Mouse (Mus musculus) granulocyte monocyte progenitor cell, adult 5-6 weeks (primary cell): ENCODE measurements around the gene C2cd3. TPM values are rescaled to one million over a fixed set of nuclear protein-coding genes. Genes with fewer than 3 reads are reported as not detected.
A peak's percentile ranks its signal among the peaks of the same experiment; 100 is the strongest.

Source experiments
- ATAC-seq: replicated peaks from 2 replicates; pipeline ENCODE4 v1.8.0; 2016; ENCODE audit warnings: mild to moderate bottlenecking, moderate TSS enrichment, inconsistent platforms; ENCODE audit not compliant: poor library complexity, severe bottlenecking
- total RNA-seq, 2 experiments: library from RNA; stranded (forward) in 1 of 2; stranded (reverse) in 1 of 2; fragments of 200-712, 200-1000 nt in 1 of 2; fragments of >200 nt in 1 of 2; fragmentation: Nextera tagmentation in 1 of 2; gene quantifications; 2 replicates each; pipeline ENCODE4 v1.2.3; 2014 to 2017

The C2cd3 gene
- total RNA-seq, 2 experiments from 2014 or later = 30.9 to 60.2 TPM

DNA sequence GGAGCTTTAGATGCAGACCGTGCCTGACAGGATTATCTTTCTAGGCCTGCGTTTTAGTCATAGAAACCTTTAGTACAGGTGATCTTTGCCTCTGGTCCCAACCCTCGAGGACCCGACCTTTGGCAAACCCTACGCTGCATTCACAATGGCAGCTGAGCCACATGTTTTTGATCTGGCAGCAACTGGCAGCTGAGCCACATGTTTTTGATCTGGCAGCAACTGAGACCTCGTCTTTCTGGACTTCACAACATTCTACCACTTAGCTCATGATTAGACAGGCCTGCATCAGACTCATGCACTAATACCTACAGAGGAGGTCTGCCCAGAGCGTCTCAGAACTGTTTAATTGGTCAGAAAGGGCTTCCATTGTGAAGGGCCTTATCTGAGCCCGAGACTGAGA, 123.0 kb downstream of the C2cd3 start:
- no peak for ATAC-seq

DNA sequence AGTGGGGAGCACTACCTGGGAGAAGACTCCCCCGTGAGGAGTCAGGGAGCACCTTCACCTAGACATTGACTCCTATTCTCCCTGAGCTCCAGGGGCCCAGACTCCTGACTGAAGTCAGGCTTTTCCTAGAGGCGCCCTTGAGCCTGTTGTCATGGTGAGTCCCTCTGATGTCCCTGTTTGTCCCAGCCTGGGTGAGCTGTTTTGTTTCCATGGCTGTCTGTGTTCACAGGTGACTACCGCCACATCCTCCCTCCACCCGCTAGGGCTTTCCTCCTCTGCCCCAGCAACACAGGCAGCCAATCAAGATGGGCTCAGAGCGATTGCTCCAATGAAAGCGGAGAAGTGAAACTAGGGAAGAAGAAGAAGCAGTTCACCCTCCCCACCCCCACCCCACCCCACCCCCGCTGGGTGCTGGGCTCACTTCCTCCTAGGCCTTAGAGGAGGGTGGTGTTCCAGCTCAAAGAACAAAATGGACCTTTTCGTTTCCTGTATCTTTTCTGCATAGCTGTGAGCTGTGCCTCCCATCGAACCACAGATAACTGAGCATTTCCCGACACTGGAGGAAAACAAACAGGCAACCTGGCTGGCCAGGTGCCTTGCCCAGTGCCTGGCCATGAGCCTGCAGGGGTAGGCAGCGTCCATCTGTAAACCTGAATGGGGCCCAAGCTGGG, 123.7 kb downstream of the C2cd3 start:
- ATAC-seq = peak; percentile 69

DNA sequence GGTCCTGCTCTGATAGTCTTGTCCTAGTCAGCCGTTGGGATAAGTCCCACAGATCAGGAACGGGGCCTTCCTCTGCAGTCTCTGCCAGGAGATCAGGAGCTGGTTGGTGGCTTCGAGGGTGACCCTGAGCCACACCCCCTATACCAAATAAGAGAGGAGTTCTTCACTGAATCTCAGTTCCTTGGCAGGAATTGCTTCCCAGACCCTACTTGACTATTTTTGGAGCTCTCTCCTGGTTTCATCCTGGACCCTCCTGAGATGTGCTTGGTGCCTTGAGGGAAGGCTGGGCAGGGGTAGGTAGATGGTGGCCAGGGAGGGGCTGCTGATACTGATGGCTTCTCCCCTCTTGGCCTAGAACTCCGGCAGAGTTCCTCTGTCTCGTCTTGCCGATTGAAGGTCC, 124.3 kb downstream of the C2cd3 start:
- no peak for ATAC-seq

DNA sequence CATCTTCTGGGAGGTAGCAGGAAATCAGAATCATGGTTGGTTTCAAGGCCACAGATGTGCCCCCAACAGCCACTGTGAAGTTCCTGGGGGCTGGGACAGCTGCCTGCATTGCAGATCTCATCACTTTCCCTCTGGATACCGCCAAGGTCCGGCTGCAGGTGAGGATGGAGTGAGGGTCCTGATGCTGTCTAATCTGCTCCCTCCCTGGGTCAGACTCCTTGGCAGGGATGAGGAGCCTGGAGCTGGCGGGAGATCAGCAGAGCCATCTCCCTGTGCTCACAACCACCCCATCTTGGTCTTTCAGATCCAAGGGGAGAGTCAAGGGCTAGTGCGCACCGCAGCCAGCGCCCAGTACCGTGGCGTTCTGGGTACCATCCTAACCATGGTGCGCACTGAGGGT, 124.8 kb downstream of the C2cd3 start:
- no peak for ATAC-seq

DNA sequence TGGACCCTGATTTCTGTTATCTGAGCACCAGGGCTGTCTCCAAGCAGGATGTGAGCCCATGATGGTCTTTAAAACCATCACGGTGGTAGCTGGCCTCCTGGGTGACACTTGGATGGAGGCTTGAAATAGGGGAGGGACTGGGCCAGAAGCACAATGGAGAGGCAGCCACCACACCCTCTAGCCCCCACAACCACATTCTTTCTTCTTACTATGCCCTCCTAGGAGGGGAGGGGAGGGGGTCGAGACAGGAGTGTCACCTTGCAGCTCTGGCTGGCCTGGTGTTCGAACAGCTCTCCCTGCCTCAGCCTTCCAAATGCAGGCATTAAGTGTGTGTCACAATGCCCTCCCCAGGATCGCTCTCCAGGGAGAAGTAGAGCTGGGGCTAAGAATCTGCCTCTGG, 125.4 kb downstream of the C2cd3 start:
- ATAC-seq = no peak

DNA sequence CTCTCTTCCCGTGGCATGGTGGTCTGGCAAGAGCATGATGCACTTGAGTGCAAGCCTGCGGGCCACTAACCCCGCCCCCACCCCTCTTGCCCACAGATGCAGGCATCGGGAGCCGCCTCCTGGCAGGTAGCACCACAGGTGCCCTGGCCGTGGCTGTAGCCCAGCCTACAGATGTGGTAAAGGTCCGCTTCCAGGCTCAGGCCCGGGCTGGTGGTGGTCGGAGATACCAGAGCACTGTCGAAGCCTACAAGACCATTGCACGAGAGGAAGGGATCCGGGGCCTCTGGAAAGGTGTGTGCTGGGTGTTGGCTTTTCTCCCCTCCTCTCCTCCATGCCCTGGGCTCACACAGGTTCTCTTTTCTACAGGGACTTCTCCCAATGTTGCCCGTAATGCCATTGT, 125.9 kb downstream of the C2cd3 start:
- no peak for ATAC-seq

DNA sequence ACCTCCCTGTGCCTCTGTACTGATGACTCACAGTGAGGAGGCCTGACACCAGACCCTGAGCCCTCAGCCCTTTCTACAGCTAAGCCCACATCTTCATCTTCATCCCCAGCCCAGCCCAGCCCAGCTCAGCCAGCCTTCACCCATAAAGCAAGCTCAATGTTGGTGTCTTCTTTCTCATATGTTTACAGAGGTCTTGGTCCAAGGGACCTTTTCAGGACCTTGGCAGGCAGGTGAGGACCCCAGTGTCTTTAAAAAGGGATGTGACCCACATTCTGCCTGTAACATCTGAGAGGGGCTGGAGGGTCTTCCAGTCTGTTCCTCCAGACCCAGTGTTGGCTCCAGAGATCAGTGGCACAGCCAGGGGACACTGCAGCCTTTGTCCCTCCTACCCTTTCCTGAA, 127.4 kb downstream of the C2cd3 start:
- ATAC-seq = no peak

DNA sequence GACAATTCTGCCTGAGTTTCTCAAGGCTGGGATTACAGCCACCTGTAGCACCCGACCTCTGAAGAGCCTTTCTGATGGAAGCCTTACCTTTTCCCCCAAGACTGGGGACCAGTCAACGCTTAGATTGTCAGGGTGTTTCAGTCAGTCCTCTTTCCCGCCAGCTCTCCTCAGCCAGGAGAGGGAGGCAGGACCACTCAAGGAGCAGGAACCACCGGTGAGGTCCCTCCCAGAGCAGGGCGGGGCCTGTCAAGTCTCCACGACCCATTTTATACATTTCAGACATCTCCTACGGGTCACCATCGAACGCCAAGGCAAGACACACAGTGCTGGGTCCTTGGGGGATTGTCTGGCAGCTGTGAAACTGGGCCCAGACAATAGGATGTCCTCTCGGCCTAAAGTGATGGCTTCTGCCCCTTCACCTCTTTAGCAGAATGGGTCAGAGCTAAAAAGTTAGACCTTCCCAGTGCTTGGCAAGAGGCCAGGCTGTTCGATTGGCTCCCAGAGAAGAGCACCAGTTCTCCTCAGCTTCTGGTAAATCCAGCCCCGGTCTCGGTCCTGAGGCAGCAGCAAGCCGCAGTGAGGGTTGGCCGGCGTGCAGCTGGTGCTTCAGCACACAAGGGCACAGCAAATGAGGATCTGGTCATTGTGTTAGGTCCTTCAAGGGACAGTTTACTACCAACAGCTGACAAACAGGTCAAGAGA, 128.4 kb downstream of the C2cd3 start:
- no peak for ATAC-seq

DNA sequence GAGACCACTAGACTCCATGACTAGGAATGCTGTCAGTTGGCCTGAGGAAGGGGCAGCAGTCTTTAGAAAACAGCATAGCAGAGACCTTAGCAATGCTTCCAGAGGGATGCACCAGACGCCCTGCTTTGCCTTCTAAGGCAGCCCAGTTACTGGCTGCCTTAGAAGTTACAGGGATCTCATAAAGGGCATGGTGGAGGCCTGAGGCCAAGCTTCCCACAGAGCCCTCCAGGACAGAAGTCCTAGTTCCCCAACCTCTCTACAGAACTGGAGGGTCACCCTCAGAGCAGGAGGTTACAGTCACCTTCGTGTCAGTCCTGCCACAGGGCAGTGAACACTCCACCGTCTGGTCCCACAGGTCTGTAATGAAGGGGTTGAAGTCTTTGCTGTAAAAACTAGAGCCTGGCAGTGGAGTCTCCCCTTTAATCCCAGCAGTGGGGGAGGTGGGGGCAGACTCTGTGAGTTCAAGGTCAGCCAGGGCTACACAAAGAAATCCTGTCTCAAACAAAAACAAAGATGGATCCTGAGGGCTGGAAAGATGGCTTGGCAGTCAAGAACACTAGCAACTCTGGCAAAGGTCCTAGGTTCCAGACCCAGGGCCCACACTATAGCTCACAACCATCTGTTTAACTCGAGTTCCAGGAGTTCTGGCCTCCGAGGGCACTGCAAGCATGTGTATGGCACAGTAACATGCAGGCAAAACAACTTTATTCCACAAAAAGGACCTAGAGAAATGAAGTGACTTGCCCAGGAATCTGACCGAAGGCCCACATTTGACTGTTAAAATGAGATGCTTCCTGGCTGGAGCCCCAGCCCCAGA, 129.2 kb downstream of the C2cd3 start:
- ATAC-seq = no peak

DNA sequence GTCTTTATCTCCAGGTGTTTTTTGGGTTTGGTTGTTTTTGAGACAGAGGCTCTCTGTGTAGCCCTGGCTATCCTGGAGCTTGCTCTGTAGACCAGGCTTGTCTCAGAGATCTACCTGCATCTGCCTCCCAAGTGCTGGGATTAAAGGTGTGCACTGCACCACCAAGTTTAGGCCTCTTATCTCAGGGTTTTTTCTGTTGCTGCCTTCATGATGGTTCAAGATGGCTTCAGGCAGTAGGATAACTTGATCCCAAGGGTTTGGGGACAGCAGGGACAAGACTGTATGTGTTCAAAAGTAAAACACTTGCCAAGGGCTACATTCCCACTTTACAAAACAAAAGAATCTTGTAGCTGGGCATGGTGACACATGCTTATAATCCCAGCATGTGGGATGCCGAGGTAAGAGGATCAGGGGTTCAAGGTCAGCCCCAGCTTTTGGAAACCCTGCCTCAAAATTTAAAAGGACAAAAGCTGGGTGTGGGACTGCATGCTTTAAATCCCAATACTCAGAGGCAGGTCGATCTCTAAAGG, 129.9 kb downstream of the C2cd3 start:
- no peak for ATAC-seq

DNA sequence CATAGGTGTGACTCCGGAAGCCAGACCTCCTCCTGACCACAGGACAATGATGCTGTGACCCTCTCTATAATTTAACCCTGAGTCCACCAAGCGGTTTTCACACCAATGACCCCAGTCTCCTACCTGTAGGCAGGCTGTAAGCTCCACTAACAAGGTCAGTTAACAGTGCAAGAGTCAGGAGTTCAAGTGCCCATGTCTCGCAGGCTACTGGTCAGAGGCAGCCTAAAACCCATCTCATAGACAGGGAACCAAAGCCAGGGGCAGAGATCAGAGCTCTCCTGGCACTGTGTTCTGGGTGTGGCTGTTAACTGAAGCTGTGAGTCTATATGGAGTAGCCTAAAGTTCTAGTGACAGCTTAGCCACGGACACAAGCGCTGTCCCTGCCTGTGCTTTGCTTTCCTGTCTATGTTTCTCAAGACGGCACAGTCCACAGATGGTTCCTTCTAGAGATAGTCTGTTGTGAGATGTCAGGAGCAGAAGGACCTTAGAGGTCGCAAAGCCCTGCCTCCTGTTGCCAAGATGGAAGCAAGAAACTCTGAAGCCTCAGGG, 130.4 kb downstream of the C2cd3 start:
- ATAC-seq = peak; percentile 10; the same call in 1 of the 2 replicates

DNA sequence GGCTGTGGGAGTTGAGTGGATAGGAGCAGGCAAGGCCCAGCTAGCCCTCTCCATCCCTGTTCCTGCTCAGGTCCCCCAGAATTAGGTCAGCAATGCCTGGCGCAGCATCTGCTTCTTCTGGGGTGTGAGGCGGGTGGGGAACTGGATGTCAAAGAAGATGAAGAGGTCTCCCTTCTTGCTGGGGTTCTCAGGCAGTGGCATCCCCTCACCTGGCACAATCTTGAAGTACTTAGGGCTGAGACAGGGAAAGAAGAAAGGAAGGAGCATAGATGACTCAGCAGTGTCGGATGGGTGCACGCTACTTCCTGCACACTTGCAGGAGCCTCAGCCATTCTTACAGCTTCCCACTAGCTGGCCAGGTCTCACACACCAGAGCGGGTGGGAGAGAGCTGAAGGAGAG, 131.0 kb downstream of the C2cd3 start:
- peak; percentile 49 for ATAC-seq

DNA sequence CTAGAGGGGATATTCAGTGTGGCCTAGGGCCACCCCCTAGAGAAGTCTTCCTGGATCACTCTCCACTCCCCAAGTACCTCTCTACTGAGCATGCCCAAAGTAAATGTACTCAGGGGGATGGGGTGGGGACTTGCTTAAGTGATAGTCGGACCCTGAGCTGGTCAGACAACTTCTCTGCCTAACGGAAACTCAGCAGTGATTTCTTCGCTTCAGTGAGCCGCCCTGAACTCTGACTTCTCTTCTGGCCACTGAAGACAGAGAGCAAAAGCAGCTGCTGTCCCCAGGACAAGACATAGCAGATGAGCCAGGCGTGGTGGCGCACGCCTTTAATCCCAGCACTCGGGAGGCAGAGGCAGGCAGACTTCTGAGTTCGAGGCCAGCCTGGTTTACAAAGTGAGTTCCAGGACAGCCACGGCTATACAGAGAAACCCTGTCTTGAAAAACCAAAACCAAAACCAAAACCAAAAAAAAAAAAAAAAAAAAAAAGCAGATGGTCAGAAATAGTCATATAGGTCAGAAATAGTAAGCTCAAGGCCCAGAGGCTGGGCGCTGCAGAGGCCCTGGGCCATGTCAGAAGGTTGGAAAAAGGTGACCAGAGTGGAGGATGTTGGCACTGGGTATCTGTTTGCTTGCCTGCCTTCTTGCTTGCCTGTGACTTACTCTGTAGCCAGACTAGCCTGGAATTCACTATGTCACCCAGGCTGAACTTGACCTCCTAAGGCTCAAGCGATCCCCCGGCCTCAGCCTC, 132.9 kb downstream of the C2cd3 start:
- no peak for ATAC-seq

DNA sequence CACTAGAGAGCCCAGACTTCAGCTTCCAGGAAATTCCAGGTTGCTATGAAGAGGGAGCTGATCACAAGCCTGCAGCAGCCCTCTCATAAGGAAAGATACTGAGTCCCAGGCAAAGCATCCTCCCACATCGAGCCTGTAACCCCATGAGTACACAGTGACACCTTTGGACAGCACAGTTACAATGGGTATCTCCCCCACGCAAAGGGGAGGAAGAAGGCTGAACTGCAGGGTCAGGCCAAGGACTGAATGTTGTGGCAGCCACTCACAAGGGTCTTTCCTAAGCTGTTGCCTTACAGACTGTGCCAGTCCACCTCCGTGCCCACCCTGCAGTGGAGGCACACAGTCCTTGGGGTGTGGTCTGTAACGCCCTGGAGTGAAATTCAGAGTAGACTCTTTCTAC, 134.5 kb downstream of the C2cd3 start:
- ATAC-seq = no peak

DNA sequence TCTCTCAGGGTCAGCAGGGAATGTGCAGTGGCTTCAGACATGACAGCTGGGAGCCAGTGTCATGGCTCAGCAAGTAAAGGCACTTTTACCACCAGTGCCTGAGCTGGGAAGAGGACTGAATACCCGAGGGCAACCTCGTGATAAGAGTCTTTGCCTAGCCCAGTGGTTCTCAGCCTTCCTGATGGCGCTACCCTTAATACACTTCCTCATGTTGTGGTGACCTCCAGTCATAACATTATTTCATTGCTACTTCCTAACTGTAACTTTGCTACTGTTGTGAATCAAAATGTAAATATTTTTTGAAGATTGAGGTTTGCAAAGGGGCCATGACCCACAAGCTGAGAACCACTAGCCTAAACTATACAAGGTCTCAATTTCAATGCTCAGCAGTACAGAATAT, 136.6 kb downstream of the C2cd3 start:
- peak; percentile 56 for ATAC-seq

DNA sequence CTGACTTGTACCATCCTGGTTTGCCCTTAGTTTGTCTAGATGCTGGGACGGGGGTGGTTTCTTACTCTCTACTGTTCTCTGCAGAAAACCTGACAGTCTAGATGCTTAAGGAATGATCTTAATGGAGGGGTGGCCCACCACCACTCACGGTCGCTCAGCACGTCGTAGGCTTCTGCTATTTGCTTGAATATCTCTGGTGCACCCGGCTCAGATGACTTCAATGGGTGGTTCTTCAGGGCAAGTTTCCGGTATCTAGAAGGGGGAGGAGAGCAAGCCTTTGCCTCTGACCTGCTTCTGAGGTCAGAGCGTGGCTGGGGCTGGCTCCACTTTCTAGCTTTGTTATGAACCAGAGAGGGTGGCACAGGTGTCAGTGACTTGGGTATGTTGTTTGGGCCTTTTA, 139.6 kb downstream of the C2cd3 start:
- no peak for ATAC-seq

DNA sequence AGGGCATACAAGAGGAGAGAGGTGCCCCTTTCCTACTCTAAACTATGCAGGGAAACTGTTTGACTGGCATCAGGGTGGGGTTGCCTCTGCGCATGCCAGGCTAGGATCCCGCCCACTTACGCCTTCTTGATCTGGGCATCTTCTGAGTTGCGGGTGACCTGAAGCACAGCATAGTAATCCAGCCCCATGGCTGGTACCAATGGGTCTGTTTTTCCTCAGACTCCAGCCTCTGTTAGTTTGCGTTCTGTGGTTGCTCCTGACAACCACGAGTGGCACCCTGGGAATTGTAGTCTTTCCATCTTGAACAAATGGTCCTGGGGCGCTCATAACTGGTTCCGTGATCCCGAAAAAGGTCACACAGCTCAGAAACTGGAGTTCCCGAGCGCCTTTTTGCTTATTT, 142.5 kb downstream of the C2cd3 start, which contains the start of gene Dnajb13:
TSS of gene Dnajb13 (minus strand) at position 388 of the 400 bp plus-strand sequence.
- ATAC-seq = no peak
